Mouse (Mus musculus) megakaryocyte, embryonic 14.5 days (primary cell): Measurements from ENCODE around the gene Vwa5b1.

ENCODE experiments used
- FLI1 ChIP-seq: IDR thresholded peaks from 2 replicates; pipeline ENCODE4 v1.6.1; 2012; ENCODE audit warnings: low read length, inconsistent platforms, mixed read lengths
- GATA1 ChIP-seq: IDR thresholded peaks from 3 replicates; pipeline ENCODE4 v1.6.1; 2012; ENCODE audit warnings: mixed read lengths, low read length, inconsistent platforms, borderline replicate concordance

- TF ChIP-seq GATA1 (no peak), FLI1 (no peak)
Measured at GRCm38 (mm10) chr4:138555531-138555930, 80.2 kb downstream of the Vwa5b1 start.
